Mouse (Mus musculus): Measurements from ENCODE around the gene Gcnt2. TPM values are rescaled to one million over a fixed set of nuclear protein-coding genes. Genes with fewer than 3 reads are reported as not detected.

Gene Gcnt2
- polyA plus RNA-seq, 1 experiment from 2014 or later: 7.3 TPM

GRCm38 (mm10) chr13:40880557-40880956, 21.0 kb downstream of the Gcnt2 start:
- H3K4me3 ChIP-seq (replicated peaks; ENCODE audit: low read depth, low read length): no peak overlapping the region
- no peaks in the 10 kb centered on the region for H3K9me3 ChIP-seq (replicated peaks; ENCODE audit: low read length)
- ATAC-seq (replicated peaks; ENCODE audit: low FRiP score, low read depth) (no peak), DNase-seq (ENCODE audit: low spot score) (no peak)
- H3K4me2 ChIP-seq (ENCODE audit: low read length): no peak overlapping the region
- WGBS: 81% methylated on average over 8 of the region's 8 CpGs
- H3K36me3 ChIP-seq (ENCODE audit: insufficient read depth, low read length): no peaks in the 10 kb centered on the region
- no peak overlapping the region for H3K27ac ChIP-seq
- H3K27me3 ChIP-seq (ENCODE audit: insufficient read depth, low read length): no peaks in the 10 kb centered on the region
- TF ChIP-seq CTCF (IDR thresholded peaks at IDR 0.05; ENCODE audit: low read depth): no peak
- H3K4me1 ChIP-seq (replicated peaks; ENCODE audit: insufficient read depth, low read length): no peaks in the 10 kb centered on the region
- H3K9ac ChIP-seq (ENCODE audit: low read depth, low read length): no peak overlapping the region

GRCm38 (mm10) chr13:40882606-40883005, 23.1 kb downstream of the Gcnt2 start:
- H3K9me3 ChIP-seq (replicated peaks; ENCODE audit: low read length): no peaks in the 10 kb centered on the region
- H3K27me3 ChIP-seq (ENCODE audit: insufficient read depth, low read length): no peaks in the 10 kb centered on the region
- ATAC-seq (replicated peaks; ENCODE audit: low FRiP score, low read depth): no peak
- no peaks in the 10 kb centered on the region for H3K36me3 ChIP-seq (ENCODE audit: insufficient read depth, low read length)
- H3K4me2 ChIP-seq (ENCODE audit: low read length): no peak overlapping the region
- peaks cover 10% of the 10 kb centered on the region for H3K4me1 ChIP-seq (replicated peaks; ENCODE audit: insufficient read depth, low read length)
- H3K27ac ChIP-seq: no peak overlapping the region
- no peak for DNase-seq (ENCODE audit: low spot score)
- WGBS: 83% methylated on average over 5 of the region's 5 CpGs
- no peak overlapping the region for H3K9ac ChIP-seq (ENCODE audit: low read depth, low read length)
- H3K4me3 ChIP-seq (replicated peaks; ENCODE audit: low read depth, low read length): no peak overlapping the region
- no peak for TF ChIP-seq CTCF (IDR thresholded peaks at IDR 0.05; ENCODE audit: low read depth)

GRCm38 (mm10) chr13:40883903-40884302, 24.3 kb downstream of the Gcnt2 start:
- H3K4me2 ChIP-seq (ENCODE audit: low read length): no peak overlapping the region
- H3K27ac ChIP-seq: no peak overlapping the region
- WGBS: 74% methylated on average over 8 of the region's 9 CpGs
- no peaks in the 10 kb centered on the region for H3K27me3 ChIP-seq (ENCODE audit: insufficient read depth, low read length)
- ATAC-seq (replicated peaks; ENCODE audit: low FRiP score, low read depth): no peak
- peaks cover 10% of the 10 kb centered on the region for H3K4me1 ChIP-seq (replicated peaks; ENCODE audit: insufficient read depth, low read length)
- H3K9ac ChIP-seq (ENCODE audit: low read depth, low read length): no peak overlapping the region
- no peak for DNase-seq (ENCODE audit: low spot score)
- H3K9me3 ChIP-seq (replicated peaks; ENCODE audit: low read length): no peaks in the 10 kb centered on the region
- no peak for TF ChIP-seq CTCF (IDR thresholded peaks at IDR 0.05; ENCODE audit: low read depth)
- no peaks in the 10 kb centered on the region for H3K36me3 ChIP-seq (ENCODE audit: insufficient read depth, low read length)
- H3K4me3 ChIP-seq (replicated peaks; ENCODE audit: low read depth, low read length): no peak overlapping the region

- TF ChIP-seq CTCF (IDR thresholded peaks at IDR 0.05; ENCODE audit: low read depth): no peak
- no peak for DNase-seq (ENCODE audit: low spot score)
- H3K27me3 ChIP-seq (ENCODE audit: insufficient read depth, low read length): no peaks in the 10 kb centered on the region
- no peak overlapping the region for H3K4me2 ChIP-seq (ENCODE audit: low read length)
- peaks cover 10% of the 10 kb centered on the region for H3K4me1 ChIP-seq (replicated peaks; ENCODE audit: insufficient read depth, low read length)
- H3K9me3 ChIP-seq (replicated peaks; ENCODE audit: low read length): no peaks in the 10 kb centered on the region
- no peak overlapping the region for H3K27ac ChIP-seq
- ATAC-seq (replicated peaks; ENCODE audit: low FRiP score, low read depth): no peak
- 55% methylated on average over 5 of the region's 5 CpGs for WGBS
- no peak overlapping the region for H3K4me3 ChIP-seq (replicated peaks; ENCODE audit: low read depth, low read length)
- H3K36me3 ChIP-seq (ENCODE audit: insufficient read depth, low read length): no peaks in the 10 kb centered on the region
- H3K9ac ChIP-seq (ENCODE audit: low read depth, low read length): no peak overlapping the region
These were observed 25.3 kb downstream of the Gcnt2 start for GRCm38 (mm10) chr13:40884878-40885277.

GRCm38 (mm10) chr13:40885935-40886642, 26.5 kb downstream of the Gcnt2 start:
- H3K36me3 ChIP-seq (ENCODE audit: insufficient read depth, low read length): no peaks in the 10 kb centered on the region
- peak overlapping the region; percentile 22 for H3K4me3 ChIP-seq (replicated peaks; ENCODE audit: low read depth, low read length)
- no peak for TF ChIP-seq CTCF (IDR thresholded peaks at IDR 0.05; ENCODE audit: low read depth)
- H3K4me2 ChIP-seq (ENCODE audit: low read length): peak overlapping the region; percentile 65
- DNase-seq (ENCODE audit: low spot score) (no peak), ATAC-seq (replicated peaks; ENCODE audit: low FRiP score, low read depth) (no peak; the same call in 1 of the 2 replicates)
- peaks cover 15% of the 10 kb centered on the region for H3K4me1 ChIP-seq (replicated peaks; ENCODE audit: insufficient read depth, low read length)
- H3K27ac ChIP-seq: no peak overlapping the region
- H3K9ac ChIP-seq (ENCODE audit: low read depth, low read length): 0 out of 2 replicates have a peak overlapping the region, but pooled peaks have one; percentile 43
- 42% methylated on average over 10 of the region's 10 CpGs for WGBS
- H3K27me3 ChIP-seq (ENCODE audit: insufficient read depth, low read length): no peaks in the 10 kb centered on the region
- H3K9me3 ChIP-seq (replicated peaks; ENCODE audit: low read length): no peaks in the 10 kb centered on the region

- DNase-seq (ENCODE audit: low spot score) (peak; percentile 77), ATAC-seq (replicated peaks; ENCODE audit: low FRiP score, low read depth) (peak; percentile 61)
- no peaks in the 10 kb centered on the region for H3K36me3 ChIP-seq (ENCODE audit: insufficient read depth, low read length)
- no peaks in the 10 kb centered on the region for H3K9me3 ChIP-seq (replicated peaks; ENCODE audit: low read length)
- WGBS: 1% methylated on average over 22 of the region's 22 CpGs
- H3K9ac ChIP-seq (ENCODE audit: low read depth, low read length): peak overlapping the region; percentile 43; the same call in 1 of the 2 replicates
- H3K27me3 ChIP-seq (ENCODE audit: insufficient read depth, low read length): no peaks in the 10 kb centered on the region
- peaks cover 15% of the 10 kb centered on the region for H3K4me1 ChIP-seq (replicated peaks; ENCODE audit: insufficient read depth, low read length)
- H3K4me2 ChIP-seq (ENCODE audit: low read length): peak overlapping the region; percentile 65
- peak overlapping the region; percentile 63; the same call in 1 of the 2 replicates for H3K27ac ChIP-seq
- H3K4me3 ChIP-seq (replicated peaks; ENCODE audit: low read depth, low read length): peak overlapping the region; percentile 22
- TF ChIP-seq CTCF (IDR thresholded peaks at IDR 0.05; ENCODE audit: low read depth): no peak
These were observed 27.3 kb downstream of the Gcnt2 start for GRCm38 (mm10) chr13:40886643-40887381.
